Mouse (Mus musculus): ENCODE measurements around the gene Clptm1.
A peak's percentile ranks its signal among the peaks of the same experiment; 100 is the strongest.
"Not testable (repeated sequence)": the region's sequence is repeated elsewhere in the genome, so short reads cannot be mapped to it uniquely, and the experiment has no call there.

The Clptm1 gene

GRCm38 (mm10) chr7:19604606-19605214 lies 60.1 kb downstream of the Clptm1 start:
- not testable (repeated sequence) for DNase-seq

DNA sequence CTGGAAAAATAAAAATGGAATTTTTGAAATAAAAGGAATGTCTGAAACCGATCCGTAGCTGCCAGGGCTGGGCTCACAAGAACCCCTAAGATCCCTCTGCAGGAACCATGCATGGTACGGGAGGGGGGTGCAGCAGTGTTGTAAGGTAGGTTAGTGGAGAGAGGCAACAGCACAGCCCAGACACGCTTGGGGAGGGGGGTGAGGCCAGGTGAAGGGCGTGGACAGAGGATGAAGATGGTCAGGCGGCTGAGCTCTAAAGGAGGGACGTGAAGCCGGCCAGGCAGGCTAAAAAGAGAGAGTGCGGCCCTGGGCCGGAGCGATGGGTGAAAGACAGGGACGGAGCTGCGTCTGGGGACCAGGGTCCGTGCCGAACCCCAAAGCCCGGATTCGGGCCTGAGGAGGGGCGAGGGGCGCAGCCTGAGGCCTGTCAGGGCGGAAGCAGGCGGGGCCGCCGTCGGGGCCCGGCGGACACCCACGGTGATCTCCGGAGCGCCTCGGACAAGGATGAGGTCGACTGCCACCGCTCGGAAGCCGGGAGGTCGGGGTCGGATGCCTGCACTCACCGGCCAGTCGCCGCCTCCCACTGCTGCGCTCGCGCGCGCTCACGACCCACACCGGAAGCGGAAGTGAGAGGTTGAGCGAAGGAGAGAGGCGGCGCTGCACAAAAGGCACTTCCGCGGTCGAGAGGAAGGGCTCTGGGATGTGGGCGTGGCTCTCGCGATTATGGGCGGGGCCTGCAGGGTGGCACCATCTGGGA lies 60.8 kb downstream of the Clptm1 start, which contains the start of gene Clasrp:
Clasrp (minus strand) TSS at position 638 of the 757 bp plus-strand sequence.
- DNase-seq, result peak; percentile 98

- no peak for DNase-seq
Observed at GRCm38 (mm10) chr7:19603055-19603454, 61.8 kb downstream of the Clptm1 start.

- no peak for DNase-seq
Observed at GRCm38 (mm10) chr7:19600562-19600961, 64.3 kb downstream of the Clptm1 start.

DNA sequence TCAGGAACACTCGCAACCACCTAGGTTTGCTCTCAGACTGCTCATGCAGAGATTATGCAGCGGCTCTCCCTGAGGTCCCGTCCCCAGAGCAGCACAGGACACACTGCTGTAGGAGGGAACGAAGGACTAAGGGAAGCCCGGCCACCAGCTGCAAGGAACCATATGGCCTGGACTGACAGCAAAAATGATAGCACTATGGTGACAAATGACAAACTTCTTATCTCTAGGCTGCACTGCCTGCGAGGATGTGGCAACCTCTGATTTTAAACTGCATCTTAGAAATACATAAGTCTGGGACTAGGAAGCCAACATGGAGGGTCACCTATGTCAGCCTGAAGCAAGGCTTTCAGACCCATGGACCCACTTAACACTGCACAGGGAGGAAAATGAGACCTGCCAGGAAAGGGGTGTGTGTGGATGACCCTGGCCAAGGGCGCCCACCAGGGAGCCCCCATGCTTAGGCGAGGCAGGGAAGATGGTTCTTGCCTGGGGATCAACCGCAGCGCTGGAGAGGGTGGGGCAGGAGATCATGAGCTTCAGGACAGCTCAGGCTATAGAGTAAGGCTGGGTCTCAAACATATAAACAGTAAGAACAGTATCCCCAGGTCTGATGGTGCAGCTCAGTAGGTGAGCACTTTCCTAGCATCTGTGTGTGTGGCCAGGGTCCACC lies 71.6 kb downstream of the Clptm1 start:
- no peak for DNase-seq

DNA sequence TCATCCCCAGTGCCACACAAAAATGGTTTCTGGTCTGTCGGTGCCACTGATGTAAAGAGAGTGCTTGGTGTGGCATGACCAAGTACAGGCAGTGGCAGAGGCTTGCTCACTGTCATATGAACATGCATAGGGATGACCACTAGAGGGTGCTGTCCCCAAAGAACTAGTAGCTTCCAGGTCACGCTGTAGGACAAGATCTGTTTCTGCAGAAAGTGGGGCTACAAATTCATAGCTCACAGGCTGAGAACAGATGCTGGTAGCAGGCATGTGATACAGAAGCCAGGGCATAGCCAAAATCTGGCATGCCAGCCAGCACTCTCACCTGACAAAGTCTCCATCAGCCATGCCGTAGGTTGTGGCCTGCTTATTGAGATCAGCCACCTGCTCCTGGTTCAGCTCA lies 74.9 kb downstream of the Clptm1 start:
- peak; percentile 69 to 87 for DNase-seq

- peak; percentile 70 to 72 for DNase-seq
Observed at GRCm38 (mm10) chr7:19589207-19589606, 75.6 kb downstream of the Clptm1 start.

DNA sequence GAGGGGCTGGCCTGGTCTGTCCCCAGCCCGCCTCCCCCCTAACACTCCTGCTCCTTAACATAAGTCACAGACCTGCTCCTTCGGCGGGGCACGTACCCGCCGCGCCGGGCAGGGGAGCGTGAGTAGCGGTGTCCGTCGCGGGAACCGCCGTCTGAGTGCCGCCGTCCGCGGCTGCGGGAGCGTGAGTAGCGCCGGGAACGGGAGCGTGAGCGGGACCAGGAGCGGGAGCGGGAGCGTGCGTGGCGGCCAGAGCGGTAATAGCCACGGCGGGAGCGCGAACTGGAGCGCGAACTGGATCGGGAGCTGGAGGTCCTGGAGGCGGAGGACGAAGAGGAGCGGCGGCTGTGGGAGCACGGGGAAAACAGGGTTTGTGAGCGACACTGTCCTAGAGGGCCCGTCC lies 78.6 kb downstream of the Clptm1 start:
- DNase-seq, result no peak
